Mouse (Mus musculus): ENCODE results near the gene Ralgps2. TPM values are rescaled to one million over a fixed set of nuclear protein-coding genes. Genes with fewer than 3 reads are reported as not detected.

Gene Ralgps2
- 38.7 and 41.3 TPM in 2 replicates for polyA plus RNA-seq (2015; fragmentation: Nextera tagmentation; extraction: Ambion mirVana)

GRCm38 (mm10) chr1:156939251-156940141 lies at the start of gene Ralgps2:
TSS of gene Ralgps2 (minus strand) at chr1:156939626.
- Histone ChIP-seq H3K27ac (replicated peaks) (peak within 1 kb of the TSS; percentile 92), H3K9ac (ENCODE audit: low read length) (peak within 1 kb of the TSS; percentile 88), H3K27me3 (ENCODE audit: control insufficient read depth, insufficient read depth, low read length) (no peaks in the 10 kb centered on the region), H3K4me3 (ENCODE audit: low read depth, low read length) (peak within 1 kb of the TSS; percentile 88), H3K4me2 (replicated peaks; ENCODE audit: low read depth) (peak within 1 kb of the TSS; percentile 90), H3K4me1 (replicated peaks; ENCODE audit: control insufficient read depth, insufficient read depth) (no peaks in the 10 kb centered on the region), H3K36me3 (ENCODE audit: control insufficient read depth, insufficient read depth, low read length) (no peaks in the 10 kb centered on the region), H3K9me3 (ENCODE audit: control insufficient read depth, low read length) (no peaks in the 10 kb centered on the region)
- no peak for TF ChIP-seq EP300 (optimal IDR thresholded peaks at IDR 0.05)
- no peak for TF ChIP-seq CTCF (IDR thresholded peaks at IDR 0.05; ENCODE audit: low read depth)
- DNase-seq (ENCODE audit: low spot score) (peak; percentile 70), ATAC-seq (ENCODE audit: low FRiP score, low TSS enrichment) (peak; percentile 81)
- under 1% methylated on average over 80 of the region's 124 CpGs for WGBS

DNA sequence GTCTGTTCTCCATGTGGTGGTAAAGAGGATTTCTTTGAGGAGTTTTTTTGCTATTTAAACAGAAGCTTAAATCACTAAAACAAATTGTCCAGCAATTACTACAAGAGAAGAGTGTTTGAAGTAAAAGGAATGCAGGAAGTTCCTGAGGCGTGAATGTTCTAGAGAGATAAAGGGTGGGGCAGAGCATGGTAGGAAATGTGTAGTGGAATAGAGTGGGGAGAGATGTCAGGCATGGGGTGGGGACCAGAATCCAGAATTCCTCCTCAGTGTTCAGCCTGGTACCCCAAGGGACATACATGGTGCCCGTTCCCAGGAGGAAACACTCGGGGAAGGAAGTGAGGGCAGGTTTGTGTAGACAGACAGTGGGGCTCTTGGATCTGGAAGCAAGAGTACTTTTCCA lies 48.1 kb upstream of the Ralgps2 start:
- no peaks in the 10 kb centered on the region for H3K9me3 ChIP-seq (ENCODE audit: control insufficient read depth, low read length)
- H3K4me1 ChIP-seq (replicated peaks; ENCODE audit: control insufficient read depth, insufficient read depth): no peaks in the 10 kb centered on the region
- no peak overlapping the region for H3K4me3 ChIP-seq (ENCODE audit: low read depth, low read length)
- no peaks in the 10 kb centered on the region for H3K27me3 ChIP-seq (ENCODE audit: control insufficient read depth, insufficient read depth, low read length)
- no peaks in the 10 kb centered on the region for H3K36me3 ChIP-seq (ENCODE audit: control insufficient read depth, insufficient read depth, low read length)
- no peak overlapping the region for H3K9ac ChIP-seq (ENCODE audit: low read length)
- no peak overlapping the region for H3K4me2 ChIP-seq (replicated peaks; ENCODE audit: low read depth)
- TF ChIP-seq EP300 (optimal IDR thresholded peaks at IDR 0.05) (no peak), CTCF (IDR thresholded peaks at IDR 0.05; ENCODE audit: low read depth) (no peak)
- no peak for DNase-seq (ENCODE audit: low spot score)
- H3K27ac ChIP-seq (replicated peaks): no peak overlapping the region
- WGBS: 60% methylated on average over 3 of the region's 3 CpGs
- ATAC-seq (ENCODE audit: low FRiP score, low TSS enrichment): no peak

GRCm38 (mm10) chr1:156986641-156987345 lies 47.4 kb upstream of the Ralgps2 start:
- Histone ChIP-seq H3K36me3 (ENCODE audit: control insufficient read depth, insufficient read depth, low read length) (no peaks in the 10 kb centered on the region), H3K9ac (ENCODE audit: low read length) (no peak overlapping the region), H3K4me2 (replicated peaks; ENCODE audit: low read depth) (no peak overlapping the region), H3K27me3 (ENCODE audit: control insufficient read depth, insufficient read depth, low read length) (no peaks in the 10 kb centered on the region), H3K9me3 (ENCODE audit: control insufficient read depth, low read length) (no peaks in the 10 kb centered on the region), H3K4me3 (ENCODE audit: low read depth, low read length) (no peak overlapping the region), H3K4me1 (replicated peaks; ENCODE audit: control insufficient read depth, insufficient read depth) (no peaks in the 10 kb centered on the region), H3K27ac (replicated peaks) (no peak overlapping the region)
- WGBS: 67% methylated on average over 6 of the region's 6 CpGs
- TF ChIP-seq CTCF (IDR thresholded peaks at IDR 0.05; ENCODE audit: low read depth) (no peak), EP300 (optimal IDR thresholded peaks at IDR 0.05) (no peak)
- ATAC-seq (ENCODE audit: low FRiP score, low TSS enrichment) (no peak), DNase-seq (ENCODE audit: low spot score) (no peak)

- DNase-seq (ENCODE audit: low spot score): no peak
- Histone ChIP-seq H3K27me3 (ENCODE audit: control insufficient read depth, insufficient read depth, low read length) (no peaks in the 10 kb centered on the region), H3K27ac (replicated peaks) (no peak overlapping the region), H3K9ac (ENCODE audit: low read length) (no peak overlapping the region), H3K36me3 (ENCODE audit: control insufficient read depth, insufficient read depth, low read length) (no peaks in the 10 kb centered on the region), H3K4me3 (ENCODE audit: low read depth, low read length) (no peak overlapping the region), H3K4me1 (replicated peaks; ENCODE audit: control insufficient read depth, insufficient read depth) (no peaks in the 10 kb centered on the region), H3K9me3 (ENCODE audit: control insufficient read depth, low read length) (no peaks in the 10 kb centered on the region), H3K4me2 (replicated peaks; ENCODE audit: low read depth) (no peak overlapping the region)
- ATAC-seq (ENCODE audit: low FRiP score, low TSS enrichment): no peak
- TF ChIP-seq EP300 (optimal IDR thresholded peaks at IDR 0.05): no peak
- TF ChIP-seq CTCF (IDR thresholded peaks at IDR 0.05; ENCODE audit: low read depth): no peak
- WGBS: 48% methylated on average over 6 of the region's 6 CpGs
Observed at GRCm38 (mm10) chr1:156985657-156986640, 46.5 kb upstream of the Ralgps2 start.

DNA sequence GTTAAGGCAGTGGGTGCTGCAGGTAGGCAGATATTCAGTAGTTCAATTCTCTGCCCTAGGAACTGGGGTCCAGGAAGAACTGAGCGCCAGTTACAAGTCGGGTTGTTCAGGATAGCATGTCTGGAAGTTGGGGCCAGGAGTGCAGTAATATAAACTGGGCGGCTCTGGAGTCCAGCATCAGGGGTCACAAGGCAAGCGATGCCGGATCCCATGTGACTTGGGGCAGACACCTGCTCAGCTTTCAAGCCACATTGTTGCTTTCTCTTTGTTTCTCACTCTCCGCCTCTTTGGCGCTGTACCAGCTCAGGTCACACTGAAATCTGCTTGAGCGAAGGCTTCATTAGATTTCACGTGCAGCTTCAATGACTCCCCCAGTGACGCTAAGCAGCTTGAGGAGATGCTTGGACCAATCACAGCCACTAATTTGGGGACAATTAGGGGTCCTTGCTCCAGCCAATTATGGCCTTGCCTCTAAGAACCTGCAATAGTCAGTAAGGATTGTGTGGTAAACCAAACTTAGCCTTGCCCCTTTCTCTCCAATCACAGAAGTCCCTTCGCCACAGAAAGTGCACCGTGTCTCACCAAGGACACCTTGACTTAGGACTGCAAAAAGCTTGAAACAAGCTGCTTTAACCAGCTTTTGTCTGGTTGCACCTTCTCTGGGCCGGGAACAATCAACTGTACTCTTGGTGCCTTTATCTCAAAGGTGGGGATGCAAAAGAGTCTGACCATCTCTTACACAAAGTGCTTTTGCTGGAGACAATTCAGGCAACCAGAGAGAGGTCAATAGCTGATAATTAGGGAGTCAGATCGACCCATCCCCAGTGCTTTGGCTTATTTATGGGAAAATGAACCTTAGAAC lies 43.8 kb upstream of the Ralgps2 start:
- H3K27me3 ChIP-seq (ENCODE audit: control insufficient read depth, insufficient read depth, low read length): no peaks in the 10 kb centered on the region
- no peak overlapping the region for H3K27ac ChIP-seq (replicated peaks)
- TF ChIP-seq CTCF (IDR thresholded peaks at IDR 0.05; ENCODE audit: low read depth) (no peak), EP300 (optimal IDR thresholded peaks at IDR 0.05) (no peak)
- H3K9me3 ChIP-seq (ENCODE audit: control insufficient read depth, low read length): no peaks in the 10 kb centered on the region
- no peak overlapping the region for H3K4me2 ChIP-seq (replicated peaks; ENCODE audit: low read depth)
- no peak overlapping the region for H3K9ac ChIP-seq (ENCODE audit: low read length)
- ATAC-seq (ENCODE audit: low FRiP score, low TSS enrichment): no peak
- no peaks in the 10 kb centered on the region for H3K4me1 ChIP-seq (replicated peaks; ENCODE audit: control insufficient read depth, insufficient read depth)
- no peaks in the 10 kb centered on the region for H3K36me3 ChIP-seq (ENCODE audit: control insufficient read depth, insufficient read depth, low read length)
- no peak for DNase-seq (ENCODE audit: low spot score)
- H3K4me3 ChIP-seq (ENCODE audit: low read depth, low read length): no peak overlapping the region
- 80% methylated on average over 14 of the region's 14 CpGs for WGBS
